Mouse (Mus musculus) CD4-positive, CD25-positive, alpha-beta regulatory T cell (primary cell): ENCODE data around the gene Kdelc2. TPM values are rescaled to one million over a fixed set of nuclear protein-coding genes. Genes with fewer than 3 reads are reported as not detected.

Experiments
- polyA plus RNA-seq: library from polyadenylated mRNA; unstranded; fragments of 100-300 nt; shearing (Covaris generic); gene quantifications from one replicate; pipeline ENCODE4 v1.2.1, GENCODE M21; 2017

Gene Kdelc2
- polyA plus RNA-seq, result 3.2 TPM

GRCm38 (mm10) chr9:53383951-53384866 is at the start of gene Kdelc2:
Gene Kdelc2 (plus strand): TSS chr9:53384025.

GRCm38 (mm10) chr9:53402291-53402711 is 18.5 kb downstream of the Kdelc2 start, which contains the start of gene 4930550C14Rik:
Gene 4930550C14Rik (plus strand): TSS chr9:53402325.

Other genes with a start within 250 kb of the Kdelc2 start
- gene Ddx10, start 136.0 kb upstream of the Kdelc2 start, polyA plus RNA-seq, result 55.7 TPM
- 0.83 TPM for gene Exph5, start 82.4 kb upstream of the Kdelc2 start, polyA plus RNA-seq
- gene 4930550C14Rik, start 18.3 kb downstream of the Kdelc2 start, polyA plus RNA-seq, result 0.41 TPM
- 28.3 TPM for gene Atm, start 152.7 kb downstream of the Kdelc2 start, polyA plus RNA-seq
- gene Npat, start 153.0 kb downstream of the Kdelc2 start, polyA plus RNA-seq, result 17.1 TPM
- gene Acat1, start 226.4 kb downstream of the Kdelc2 start, polyA plus RNA-seq, result 69.5 TPM